Mouse (Mus musculus): ENCODE results near the gene Ralgapa2. TPM values are rescaled to one million over a fixed set of nuclear protein-coding genes. Genes with fewer than 3 reads are reported as not detected.

The Ralgapa2 gene
- polyA plus RNA-seq, 1 experiment from 2014 or later = 7.4 TPM

DNA sequence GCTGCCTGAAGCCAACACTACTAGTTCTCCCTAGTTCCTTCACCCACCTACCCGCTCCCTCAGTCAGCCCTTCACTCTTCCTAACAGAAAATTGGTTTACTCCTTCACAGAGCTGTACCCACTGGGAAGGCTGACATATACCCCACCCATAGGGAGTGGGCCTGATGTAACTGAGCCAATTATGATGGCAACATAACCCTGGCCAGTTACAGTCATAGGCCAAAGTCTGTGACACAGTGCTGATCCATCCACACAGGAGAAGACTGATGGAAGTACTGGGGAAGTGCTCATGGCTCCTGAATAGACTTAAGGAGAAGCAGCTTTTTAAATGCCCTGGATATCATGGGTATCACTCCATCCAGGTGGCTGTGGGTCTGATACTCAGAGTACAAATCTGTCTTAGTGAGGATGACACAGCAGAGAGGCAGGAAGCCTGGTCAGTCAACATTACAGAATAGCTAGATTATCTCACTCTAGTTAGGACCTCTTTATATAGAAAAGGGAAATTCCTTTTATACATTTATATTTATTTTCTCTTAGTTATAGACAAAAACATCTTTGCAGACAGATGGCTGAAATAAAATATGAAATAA, 18.7 kb downstream of the Ralgapa2 start:
- H3K27ac ChIP-seq (replicated peaks; ENCODE audit: low read depth, low read length) = no peak overlapping the region
- no peaks in the 10 kb centered on the region for H3K4me1 ChIP-seq (ENCODE audit: control insufficient read depth, insufficient read depth, low read length)
- H3K9me3 ChIP-seq (ENCODE audit: control insufficient read depth, low read length) = no peaks in the 10 kb centered on the region
- H3K36me3 ChIP-seq (ENCODE audit: control insufficient read depth, insufficient read depth, low read length) = no peaks in the 10 kb centered on the region
- no peak overlapping the region for H3K4me3 ChIP-seq (ENCODE audit: low read depth, low read length)
- WGBS = 89% methylated on average over 1 of the region's 1 CpGs
- no peak overlapping the region for H3K9ac ChIP-seq (ENCODE audit: low read length)
- no peaks in the 10 kb centered on the region for H3K27me3 ChIP-seq (ENCODE audit: control insufficient read depth, insufficient read depth, low read length)
- DNase-seq (ENCODE audit: low spot score) (no peak), ATAC-seq (ENCODE audit: insufficient number of reproducible peaks, low FRiP score, low TSS enrichment, low read depth) (no peak)
- no peak overlapping the region for H3K4me2 ChIP-seq (ENCODE audit: low read depth, severe bottlenecking)

DNA sequence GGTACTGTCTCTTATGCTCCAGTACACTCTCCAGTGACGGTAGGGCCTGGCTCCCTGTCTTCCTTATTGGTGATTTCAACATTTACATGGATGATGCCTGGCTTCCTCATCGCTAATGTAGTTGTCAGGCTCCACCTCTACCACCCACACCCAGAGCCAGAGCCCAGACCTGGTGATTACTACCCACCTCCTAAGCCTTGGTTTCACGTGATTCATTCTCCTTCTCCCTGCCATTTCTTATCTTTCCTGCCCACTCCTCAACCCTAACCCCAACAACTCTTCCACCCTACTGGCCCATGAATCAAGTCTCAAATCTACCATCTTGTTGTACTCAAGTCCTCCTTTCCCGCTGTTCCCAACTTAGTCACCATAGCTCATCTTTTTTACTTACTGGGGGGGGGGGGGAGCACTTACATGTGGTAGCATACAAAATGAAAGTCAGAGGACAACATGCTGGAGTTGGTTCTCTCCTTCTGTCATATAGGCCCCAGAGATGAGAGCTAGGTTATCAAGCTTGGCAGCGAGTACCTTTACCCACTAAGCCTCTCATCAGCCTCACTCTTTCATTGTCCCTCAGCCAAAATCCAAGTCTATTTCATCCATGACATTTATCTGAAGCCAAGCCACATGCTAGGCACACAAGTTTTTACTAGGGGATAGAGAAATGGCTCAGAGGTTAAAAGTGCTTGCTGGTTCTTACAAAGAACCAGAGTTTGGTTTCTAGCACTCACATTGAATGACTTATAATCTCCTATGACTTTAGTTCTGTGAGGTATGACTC, 20.1 kb downstream of the Ralgapa2 start:
- H3K9ac ChIP-seq (ENCODE audit: low read length) = no peak overlapping the region
- no peak overlapping the region for H3K4me3 ChIP-seq (ENCODE audit: low read depth, low read length)
- H3K9me3 ChIP-seq (ENCODE audit: control insufficient read depth, low read length) = no peaks in the 10 kb centered on the region
- no peak overlapping the region for H3K27ac ChIP-seq (replicated peaks; ENCODE audit: low read depth, low read length)
- H3K27me3 ChIP-seq (ENCODE audit: control insufficient read depth, insufficient read depth, low read length) = no peaks in the 10 kb centered on the region
- H3K4me1 ChIP-seq (ENCODE audit: control insufficient read depth, insufficient read depth, low read length) = no peaks in the 10 kb centered on the region
- H3K4me2 ChIP-seq (ENCODE audit: low read depth, severe bottlenecking) = no peak overlapping the region
- no peak for DNase-seq (ENCODE audit: low spot score)
- no peak for ATAC-seq (ENCODE audit: insufficient number of reproducible peaks, low FRiP score, low TSS enrichment, low read depth)
- no peaks in the 10 kb centered on the region for H3K36me3 ChIP-seq (ENCODE audit: control insufficient read depth, insufficient read depth, low read length)
- WGBS = 92% methylated on average over 5 of the region's 5 CpGs

- Histone ChIP-seq H3K9ac (ENCODE audit: low read length) (no peak overlapping the region), H3K4me3 (ENCODE audit: low read depth, low read length) (no peak overlapping the region), H3K4me2 (ENCODE audit: low read depth, severe bottlenecking) (no peak overlapping the region), H3K9me3 (ENCODE audit: control insufficient read depth, low read length) (no peaks in the 10 kb centered on the region), H3K27me3 (ENCODE audit: control insufficient read depth, insufficient read depth, low read length) (no peaks in the 10 kb centered on the region), H3K36me3 (ENCODE audit: control insufficient read depth, insufficient read depth, low read length) (no peaks in the 10 kb centered on the region), H3K4me1 (ENCODE audit: control insufficient read depth, insufficient read depth, low read length) (no peaks in the 10 kb centered on the region), H3K27ac (replicated peaks; ENCODE audit: low read depth, low read length) (no peak overlapping the region)
- WGBS = 90% methylated on average over 1 of the region's 1 CpGs
- no peak for DNase-seq (ENCODE audit: low spot score)
- no peak for ATAC-seq (ENCODE audit: insufficient number of reproducible peaks, low FRiP score, low TSS enrichment, low read depth)
Measured at GRCm38 (mm10) chr2:146490926-146491325, 21.2 kb downstream of the Ralgapa2 start.

GRCm38 (mm10) chr2:146488291-146488690, 23.9 kb downstream of the Ralgapa2 start:
- H3K4me2 ChIP-seq (ENCODE audit: low read depth, severe bottlenecking) = no peak overlapping the region
- no peaks in the 10 kb centered on the region for H3K27me3 ChIP-seq (ENCODE audit: control insufficient read depth, insufficient read depth, low read length)
- H3K4me1 ChIP-seq (ENCODE audit: control insufficient read depth, insufficient read depth, low read length) = no peaks in the 10 kb centered on the region
- H3K36me3 ChIP-seq (ENCODE audit: control insufficient read depth, insufficient read depth, low read length) = no peaks in the 10 kb centered on the region; the same call in 1 of the 2 replicates
- H3K27ac ChIP-seq (replicated peaks; ENCODE audit: low read depth, low read length) = no peak overlapping the region
- no peak for ATAC-seq (ENCODE audit: insufficient number of reproducible peaks, low FRiP score, low TSS enrichment, low read depth)
- 94% methylated on average over 3 of the region's 3 CpGs for WGBS
- H3K9me3 ChIP-seq (ENCODE audit: control insufficient read depth, low read length) = no peaks in the 10 kb centered on the region
- no peak for DNase-seq (ENCODE audit: low spot score)
- H3K4me3 ChIP-seq (ENCODE audit: low read depth, low read length) = no peak overlapping the region
- no peak overlapping the region for H3K9ac ChIP-seq (ENCODE audit: low read length)

GRCm38 (mm10) chr2:146482859-146483258, 29.3 kb downstream of the Ralgapa2 start:
- Histone ChIP-seq H3K36me3 (ENCODE audit: control insufficient read depth, insufficient read depth, low read length) (no peaks in the 10 kb centered on the region; the same call in 1 of the 2 replicates), H3K4me2 (ENCODE audit: low read depth, severe bottlenecking) (no peak overlapping the region), H3K4me3 (ENCODE audit: low read depth, low read length) (no peak overlapping the region), H3K27ac (replicated peaks; ENCODE audit: low read depth, low read length) (no peak overlapping the region), H3K9ac (ENCODE audit: low read length) (no peak overlapping the region), H3K9me3 (ENCODE audit: control insufficient read depth, low read length) (no peaks in the 10 kb centered on the region), H3K4me1 (ENCODE audit: control insufficient read depth, insufficient read depth, low read length) (no peaks in the 10 kb centered on the region), H3K27me3 (ENCODE audit: control insufficient read depth, insufficient read depth, low read length) (no peaks in the 10 kb centered on the region)
- DNase-seq (ENCODE audit: low spot score) = no peak
- no peak for ATAC-seq (ENCODE audit: insufficient number of reproducible peaks, low FRiP score, low TSS enrichment, low read depth)

- H3K9ac ChIP-seq (ENCODE audit: low read length) = no peak overlapping the region
Measured at GRCm38 (mm10) chr2:146477491-146477890, 34.7 kb downstream of the Ralgapa2 start.

DNA sequence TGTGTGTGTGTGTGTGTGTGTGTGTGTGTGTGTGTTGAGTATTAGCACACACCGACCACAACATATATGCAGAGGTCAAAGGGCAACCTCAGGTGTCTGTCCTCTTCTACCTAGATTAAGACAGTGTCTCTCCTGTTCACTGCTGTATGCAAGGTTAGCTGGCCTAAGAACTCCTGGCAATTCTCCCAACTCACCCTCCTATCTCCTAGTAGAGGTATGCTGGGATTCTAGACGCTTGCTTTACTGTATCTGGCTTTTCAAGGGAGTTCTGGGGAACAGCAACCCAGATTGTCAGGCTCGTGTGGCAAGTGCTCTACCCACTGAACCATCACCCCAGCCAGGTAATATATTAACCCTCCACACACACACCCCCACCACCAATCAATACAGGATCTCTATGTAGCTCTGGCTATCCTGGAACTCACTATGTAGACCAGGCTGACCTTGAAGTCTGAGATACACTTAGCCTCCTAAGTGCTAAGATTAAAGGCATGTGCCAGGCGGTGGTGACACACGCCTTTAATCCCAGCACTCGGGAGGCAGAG, 35.6 kb downstream of the Ralgapa2 start:
- DNase-seq (ENCODE audit: low spot score) (no peak), ATAC-seq (ENCODE audit: insufficient number of reproducible peaks, low FRiP score, low TSS enrichment, low read depth) (no peak)
- 88% methylated on average over 6 of the region's 6 CpGs for WGBS

More at GRCm38 (mm10) chr2:146477491-146477890, 34.7 kb downstream of the Ralgapa2 start:
- H3K4me1 ChIP-seq (ENCODE audit: control insufficient read depth, insufficient read depth, low read length) = no peaks in the 10 kb centered on the region; the same call in 1 of the 2 replicates
- H3K36me3 ChIP-seq (ENCODE audit: control insufficient read depth, insufficient read depth, low read length) = no peaks in the 10 kb centered on the region
- H3K27me3 ChIP-seq (ENCODE audit: control insufficient read depth, insufficient read depth, low read length) = no peaks in the 10 kb centered on the region
- ATAC-seq (ENCODE audit: insufficient number of reproducible peaks, low FRiP score, low TSS enrichment, low read depth) = no peak
- no peaks in the 10 kb centered on the region for H3K9me3 ChIP-seq (ENCODE audit: control insufficient read depth, low read length)
- 94% methylated on average over 4 of the region's 4 CpGs for whole genome bisulfite sequencing
- no peak overlapping the region for H3K27ac ChIP-seq (replicated peaks; ENCODE audit: low read depth, low read length)
- no peak overlapping the region for H3K4me2 ChIP-seq (ENCODE audit: low read depth, severe bottlenecking)
- no peak overlapping the region for H3K4me3 ChIP-seq (ENCODE audit: low read depth, low read length)
- DNase-seq (ENCODE audit: low spot score) = no peak

GRCm38 (mm10) chr2:146476001-146476400, 36.1 kb downstream of the Ralgapa2 start:
- H3K27ac ChIP-seq (replicated peaks; ENCODE audit: low read depth, low read length) = no peak overlapping the region
- H3K4me2 ChIP-seq (ENCODE audit: low read depth, severe bottlenecking) = no peak overlapping the region
- no peaks in the 10 kb centered on the region for H3K36me3 ChIP-seq (ENCODE audit: control insufficient read depth, insufficient read depth, low read length)
- no peaks in the 10 kb centered on the region; the same call in 1 of the 2 replicates for H3K4me1 ChIP-seq (ENCODE audit: control insufficient read depth, insufficient read depth, low read length)
- no peaks in the 10 kb centered on the region for H3K27me3 ChIP-seq (ENCODE audit: control insufficient read depth, insufficient read depth, low read length)
- no peak for ATAC-seq (ENCODE audit: insufficient number of reproducible peaks, low FRiP score, low TSS enrichment, low read depth)
- DNase-seq (ENCODE audit: low spot score) = no peak
- H3K9me3 ChIP-seq (ENCODE audit: control insufficient read depth, low read length) = no peaks in the 10 kb centered on the region
- H3K9ac ChIP-seq (ENCODE audit: low read length) = no peak overlapping the region
- H3K4me3 ChIP-seq (ENCODE audit: low read depth, low read length) = no peak overlapping the region

More for the DNA sequence above, 35.6 kb downstream of the Ralgapa2 start:
- Histone ChIP-seq H3K9ac (ENCODE audit: low read length) (no peak overlapping the region), H3K9me3 (ENCODE audit: control insufficient read depth, low read length) (no peaks in the 10 kb centered on the region), H3K27ac (replicated peaks; ENCODE audit: low read depth, low read length) (no peak overlapping the region), H3K4me2 (ENCODE audit: low read depth, severe bottlenecking) (no peak overlapping the region), H3K27me3 (ENCODE audit: control insufficient read depth, insufficient read depth, low read length) (no peaks in the 10 kb centered on the region), H3K36me3 (ENCODE audit: control insufficient read depth, insufficient read depth, low read length) (no peaks in the 10 kb centered on the region), H3K4me1 (ENCODE audit: control insufficient read depth, insufficient read depth, low read length) (no peaks in the 10 kb centered on the region; the same call in 1 of the 2 replicates), H3K4me3 (ENCODE audit: low read depth, low read length) (no peak overlapping the region)
